Mouse (Mus musculus) MEL (cell line): Measurements from ENCODE around the gene Hexdc. TPM values are rescaled to one million over a fixed set of nuclear protein-coding genes. Genes with fewer than 3 reads are reported as not detected.
A peak's percentile ranks its signal among the peaks of the same experiment; 100 is the strongest.

Experiments
- DNase-seq: peaks from one replicate; pipeline ENCODE4 v3.0.0; 2011; ENCODE audit warnings: low read depth, low spot score
- H3K27ac ChIP-seq: 2 replicates; pipeline ENCODE4 v1.5.1; 2012; ENCODE audit warnings: low read depth, mild to moderate bottlenecking, control low read depth, low read length, moderate library complexity; ENCODE audit not compliant: control insufficient read depth
- H3K27me3 ChIP-seq, 2 experiments: fragments of 150-350 bp in 1 of 2; sonication (generic) in 1 of 2; 2 replicates each; pipeline ENCODE4 v1.6.1; 2012; ENCODE audit warnings: low read length in 2 of 2, mild to moderate bottlenecking in 2 of 2, improper control_type of control experiment in 1 of 2, moderate library complexity in 1 of 2; ENCODE audit not compliant: insufficient read depth in 2 of 2, control insufficient read depth in 1 of 2
- H3K36me3 ChIP-seq, 2 experiments: 2 replicates each; pipeline ENCODE4 v1.6.1; 2012 to 2014; ENCODE audit warnings: low read length in 2 of 2, improper control_type of control experiment in 1 of 2, inconsistent platforms in 1 of 2, mild to moderate bottlenecking in 1 of 2; ENCODE audit not compliant: insufficient read depth in 2 of 2, control insufficient read depth in 1 of 2
- H3K4me1 ChIP-seq, 2 experiments: fragments of 150-350 bp in 1 of 2; sonication (generic) in 1 of 2; 2 replicates each; pipeline ENCODE4 v1.6.1; 2012; ENCODE audit warnings: low read length in 2 of 2, improper control_type of control experiment in 1 of 2, mild to moderate bottlenecking in 1 of 2; ENCODE audit not compliant: insufficient read depth in 2 of 2, control insufficient read depth in 1 of 2
- H3K4me3 ChIP-seq, 2 experiments: fragments of 150-350 bp in 1 of 2; sonication (generic) in 1 of 2; 2 replicates each; pipeline ENCODE4 v1.5.1; 2012; ENCODE audit warnings: low read depth in 2 of 2, low read length in 2 of 2, mild to moderate bottlenecking in 2 of 2, moderate library complexity in 2 of 2, control low read depth in 1 of 2, improper control_type of control experiment in 1 of 2; ENCODE audit not compliant: control insufficient read depth in 1 of 2, insufficient read depth in 1 of 2
- H3K79me2 ChIP-seq: 2 replicates; pipeline ENCODE4 v1.6.1; 2012; ENCODE audit warnings: mild to moderate bottlenecking, low read length, moderate library complexity; ENCODE audit not compliant: control insufficient read depth, poor library complexity, insufficient read depth
- H3K9ac ChIP-seq: 2 replicates; pipeline ENCODE4 v1.6.1; 2012; ENCODE audit warnings: low read depth, mild to moderate bottlenecking, control low read depth, low read length, moderate library complexity; ENCODE audit not compliant: control insufficient read depth, poor library complexity, severe bottlenecking
- H3K9me3 ChIP-seq: fragments of 150-350 bp; sonication (generic); replicated peaks from 2 replicates; pipeline ENCODE4 v1.6.1; 2012; ENCODE audit warnings: mild to moderate bottlenecking, low read length, improper control_type of control experiment, moderate library complexity; ENCODE audit not compliant: insufficient read depth
- CTCF ChIP-seq, 3 experiments: IDR thresholded peaks in 2 of 3; conservative IDR thresholded peaks in 1 of 3; 2 replicates each; pipeline ENCODE4 v1.5.1; 2011 to 2012; ENCODE audit warnings: low read length in 3 of 3, low read depth in 2 of 3, mild to moderate bottlenecking in 2 of 3, improper control_type of control experiment in 1 of 3, inconsistent platforms in 1 of 3, mixed read lengths in 1 of 3, moderate library complexity in 1 of 3; ENCODE audit not compliant: control insufficient read depth in 1 of 3, insufficient read depth in 1 of 3, poor library complexity in 1 of 3, severe bottlenecking in 1 of 3
- ELF1 ChIP-seq: IDR thresholded peaks from 2 replicates; pipeline ENCODE4 v1.6.1; 2014; ENCODE audit warnings: low read depth, mild to moderate bottlenecking, inconsistent platforms, low read length, improper control_type of control experiment, moderate library complexity
- EP300 ChIP-seq, 2 experiments: IDR thresholded peaks; 2 replicates each; pipeline ENCODE4 v1.6.1; 2011; ENCODE audit warnings: improper control_type of control experiment in 2 of 2, low read length in 2 of 2, low read depth in 1 of 2, mild to moderate bottlenecking in 1 of 2
- GATA1 ChIP-seq: IDR thresholded peaks from 2 replicates; pipeline ENCODE4 v1.6.1; 2011; ENCODE audit warnings: low read depth, low read length, improper control_type of control experiment
- HCFC1 ChIP-seq: IDR thresholded peaks from 2 replicates; pipeline ENCODE4 v1.6.1; 2012; ENCODE audit warnings: low read depth, mild to moderate bottlenecking, inconsistent platforms, low read length, improper control_type of control experiment, moderate library complexity
- KAT2A ChIP-seq: conservative IDR thresholded peaks from 2 replicates; pipeline ENCODE4 v1.6.1; 2012; ENCODE audit warnings: low read depth, low read length, improper control_type of control experiment, inconsistent platforms
- MAX ChIP-seq: IDR thresholded peaks from 2 replicates; pipeline ENCODE4 v1.6.1; 2011; ENCODE audit warnings: low read length, improper control_type of control experiment
- MAZ ChIP-seq: IDR thresholded peaks from 2 replicates; pipeline ENCODE4 v1.6.1; 2012; ENCODE audit warnings: low read depth, mild to moderate bottlenecking, inconsistent platforms, low read length, improper control_type of control experiment
- MXI1 ChIP-seq: IDR thresholded peaks from 2 replicates; pipeline ENCODE4 v1.6.1; 2011; ENCODE audit warnings: mild to moderate bottlenecking, low read depth, low read length, improper control_type of control experiment
- MYB ChIP-seq: IDR thresholded peaks from 2 replicates; pipeline ENCODE4 v1.6.1; 2011; ENCODE audit warnings: mild to moderate bottlenecking, low read depth, low read length, improper control_type of control experiment
- MYC ChIP-seq: IDR thresholded peaks from 2 replicates; pipeline ENCODE4 v1.6.1; 2011; ENCODE audit warnings: low read depth, mild to moderate bottlenecking, low read length, improper control_type of control experiment, moderate library complexity
- NELFE ChIP-seq: IDR thresholded peaks from 2 replicates; pipeline ENCODE4 v1.6.1; 2011; ENCODE audit warnings: low read depth, low read length, improper control_type of control experiment
- NRF1 ChIP-seq: IDR thresholded peaks from 2 replicates; pipeline ENCODE4 v1.6.1; 2014; ENCODE audit warnings: low read depth, mild to moderate bottlenecking, inconsistent platforms, low read length, improper control_type of control experiment, moderate library complexity; ENCODE audit not compliant: poor library complexity, insufficient read depth, severe bottlenecking
- POLR2A ChIP-seq, 2 experiments: IDR thresholded peaks; 2 replicates each; pipeline ENCODE4 v1.6.1; 2011 to 2012; ENCODE audit warnings: low read length in 2 of 2, mild to moderate bottlenecking in 2 of 2, control low read depth in 1 of 2, improper control_type of control experiment in 1 of 2, low read depth in 1 of 2, moderate library complexity in 1 of 2; ENCODE audit not compliant: control insufficient read depth in 1 of 2, insufficient read depth in 1 of 2, poor library complexity in 1 of 2
- POLR2AphosphoS2 ChIP-seq: IDR thresholded peaks from 2 replicates; pipeline ENCODE4 v1.6.1; 2011; ENCODE audit warnings: low read length, improper control_type of control experiment
- SIN3A ChIP-seq: IDR thresholded peaks from 2 replicates; pipeline ENCODE4 v1.6.1; 2012; ENCODE audit warnings: low read length, improper control_type of control experiment, inconsistent platforms
- TAL1 ChIP-seq: IDR thresholded peaks from 2 replicates; pipeline ENCODE4 v1.6.1; 2012; ENCODE audit warnings: mild to moderate bottlenecking, inconsistent platforms, low read length, moderate library complexity, mixed read lengths
- TCF12 ChIP-seq: IDR thresholded peaks from 2 replicates; pipeline ENCODE4 v1.6.1; 2014; ENCODE audit warnings: low read depth, mild to moderate bottlenecking, inconsistent platforms, low read length, improper control_type of control experiment, moderate library complexity
- UBTF ChIP-seq: IDR thresholded peaks from 2 replicates; pipeline ENCODE4 v1.6.1; 2012; ENCODE audit warnings: low read depth, mild to moderate bottlenecking, inconsistent platforms, low read length, improper control_type of control experiment, moderate library complexity, borderline replicate concordance; ENCODE audit not compliant: insufficient read depth
- USF1 ChIP-seq: IDR thresholded peaks from 2 replicates; pipeline ENCODE4 v1.6.1; 2014; ENCODE audit warnings: low read depth, mild to moderate bottlenecking, inconsistent platforms, low read length, improper control_type of control experiment, moderate library complexity
- ZC3H11A ChIP-seq: IDR thresholded peaks from 2 replicates; pipeline ENCODE4 v1.6.1; 2012; ENCODE audit warnings: low read depth, mild to moderate bottlenecking, inconsistent platforms, low read length, improper control_type of control experiment
- ZKSCAN1 ChIP-seq: IDR thresholded peaks from 2 replicates; pipeline ENCODE4 v1.6.1; 2012; ENCODE audit warnings: low read depth, mild to moderate bottlenecking, inconsistent platforms, low read length, improper control_type of control experiment, moderate library complexity
- polyA plus RNA-seq, 2 experiments: library from polyadenylated mRNA; stranded (reverse) in 1 of 2; unstranded in 1 of 2; fragments of >175 nt in 1 of 2; fragments of >200 nt in 1 of 2; gene quantifications; 2 replicates each; pipeline versions ENCODE4 v1.2.1 to v1.2.4; 2012; ENCODE audit warnings: low replicate concordance in 2 of 2, low read depth in 1 of 2; ENCODE audit not compliant: insufficient read length in 2 of 2, insufficient read depth in 1 of 2, missing spikeins in 1 of 2
- total RNA-seq: library from RNA; depleted of rRNA; stranded (reverse); fragments of 300-350 nt; gene quantifications from 2 replicates; pipeline ENCODE4 v1.2.3, GENCODE M21; 2012

Gene Hexdc
- total and polyA plus RNA-seq, 3 experiments = 7.1 to 9.0 TPM; not detected in 1

- peak; percentile 95 for DNase-seq
- peaks cover 25 to 27% of the 10 kb centered on the region in 2 experiments for H3K4me1 ChIP-seq
- no peak for TF ChIP-seq TAL1
- TF ChIP-seq MYB = no peak
- TF ChIP-seq MXI1 = peak; percentile 87; the same call in 1 of the 2 replicates
- TF ChIP-seq EP300 (IDR thresholded peaks at IDR 0.05; ENCODE audit: low read depth in 1 of 2, low read length in 2 of 2) = peak in 1 of 2 experiments; percentile 18; a peak in 1 of 4 replicates
- peak; percentile 69 for TF ChIP-seq MAZ
- TF ChIP-seq ELF1 = peak; percentile 99
- peak; percentile 94 for TF ChIP-seq NELFE
- no peak for TF ChIP-seq GATA1
- TF ChIP-seq MYC = 0 out of 2 replicates have a peak, but pooled peaks have one; percentile 25
- 0 out of 2 replicates have a peak, but pooled peaks have one; percentile 12 for TF ChIP-seq TCF12
- TF ChIP-seq POLR2A (IDR thresholded peaks at IDR 0.05; ENCODE audit: control insufficient read depth in 1 of 2, insufficient read depth in 1 of 2, low read depth in 1 of 2, low read length in 2 of 2, poor library complexity in 1 of 2) = peak; percentile 56 to 89; a peak in 2 of 4 replicates
- no peak for TF ChIP-seq USF1
- no peak for TF ChIP-seq UBTF
- peak; percentile 74 for TF ChIP-seq HCFC1
- TF ChIP-seq KAT2A = no peak
- peak; percentile 15; the same call in 1 of the 2 replicates for TF ChIP-seq MAX
- TF ChIP-seq CTCF (IDR thresholded peaks at IDR 0.05 in 2 of 3, conservative IDR thresholded peaks at IDR 0.05 in 1 of 3; ENCODE audit: control insufficient read depth in 1 of 3, insufficient read depth in 1 of 3, low read depth in 2 of 3, low read length in 3 of 3, poor library complexity in 1 of 3, severe bottlenecking in 1 of 3) = no peak
- TF ChIP-seq NRF1 = peak; percentile 11; the same call in 1 of the 2 replicates
- TF ChIP-seq POLR2AphosphoS2 = peak; percentile 86
- TF ChIP-seq SIN3A = peak; percentile 93
- no peak for TF ChIP-seq ZKSCAN1
- no peak for TF ChIP-seq ZC3H11A
- peaks cover 2 to 29% of the 10 kb centered on the region in 2 experiments; a peak in 3 of 4 replicates for H3K36me3 ChIP-seq
- H3K79me2 ChIP-seq = peaks cover 14% of the 10 kb centered on the region
- peak within 1 kb of the TSS; percentile 89 to 99 for H3K4me3 ChIP-seq
- H3K9ac ChIP-seq = peak within 1 kb of the TSS; percentile 87
- peak within 1 kb of the TSS; percentile 86 for H3K27ac ChIP-seq
- H3K9me3 ChIP-seq = no peaks in the 10 kb centered on the region
- H3K27me3 ChIP-seq = no peaks in the 10 kb centered on the region
These were observed 24.8 kb downstream of the Hexdc start, which contains the start of gene Cybc1 for GRCm38 (mm10) chr11:121229018-121229439. TSS of gene Cybc1 (minus strand) at chr11:121229322.
